Mouse (Mus musculus): Measurements from ENCODE around the gene Ubox5. TPM values are rescaled to one million over a fixed set of nuclear protein-coding genes. Genes with fewer than 3 reads are reported as not detected.

The Ubox5 gene
- polyA plus RNA-seq, 1 experiment from 2014 or later = 10.8 TPM

DNA sequence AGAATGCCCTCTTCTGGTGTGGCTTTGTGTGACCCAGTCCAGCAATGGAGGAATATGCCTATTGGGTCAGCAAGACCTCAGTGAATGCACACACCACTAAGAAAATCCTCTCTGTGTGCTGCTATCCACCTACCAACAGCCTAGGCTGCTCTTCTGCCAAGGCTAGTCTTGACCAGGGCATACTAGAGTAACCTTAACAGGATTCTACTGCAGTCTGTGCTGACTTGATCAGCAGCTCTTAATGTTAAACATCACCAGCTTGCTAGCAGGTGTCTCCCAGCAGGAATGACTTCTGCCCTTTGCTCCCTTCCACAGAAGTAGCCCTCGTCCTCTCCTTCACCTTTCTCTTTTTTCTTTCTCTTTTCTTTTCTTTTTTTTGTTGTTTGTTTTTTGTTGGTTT, 73.5 kb downstream of the Ubox5 start:
- 82% methylated on average over 1 of the region's 1 CpGs for WGBS

DNA sequence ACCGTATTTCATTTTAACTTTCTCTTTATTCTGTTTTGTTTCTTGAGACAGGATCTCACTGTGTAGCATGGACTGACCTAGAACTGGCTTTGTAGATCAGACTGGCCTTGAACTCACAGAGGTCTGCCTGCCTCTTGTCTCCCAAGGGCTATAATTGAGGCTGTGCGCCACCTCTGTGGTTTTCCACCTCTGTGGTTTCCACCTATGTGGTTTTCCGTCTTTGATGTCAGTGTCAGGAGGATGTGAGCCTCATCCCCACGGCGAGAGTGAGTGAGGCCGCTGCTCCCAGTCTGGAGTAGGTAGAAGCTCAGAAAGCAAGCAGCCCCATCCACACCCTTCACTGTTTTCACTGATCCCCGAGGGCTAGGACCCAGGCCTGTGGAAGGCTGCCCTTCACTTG, 75.0 kb downstream of the Ubox5 start:
- H3K4me3 ChIP-seq (ENCODE audit: low read length) = no peak overlapping the region
- no peak overlapping the region for H3K4me2 ChIP-seq (ENCODE audit: low read depth, low read length)
- no peaks in the 10 kb centered on the region for H3K27me3 ChIP-seq (ENCODE audit: control insufficient read depth, insufficient read depth, low read depth, low read length)
- no peak overlapping the region for H3K9ac ChIP-seq (ENCODE audit: low read length)
- WGBS = 89% methylated on average over 7 of the region's 7 CpGs
- H3K4me1 ChIP-seq (replicated peaks; ENCODE audit: control insufficient read depth, insufficient read depth, low read length) = no peaks in the 10 kb centered on the region
- no peak overlapping the region for H3K27ac ChIP-seq (ENCODE audit: low read length)
- no peak for ATAC-seq (ENCODE audit: low read depth)
- H3K36me3 ChIP-seq (ENCODE audit: control insufficient read depth, insufficient read depth, low read length) = peaks cover 13% of the 10 kb centered on the region
- H3K9me3 ChIP-seq (ENCODE audit: control insufficient read depth, low read length) = no peaks in the 10 kb centered on the region

More for the DNA sequence above, 73.5 kb downstream of the Ubox5 start:
- Histone ChIP-seq H3K9ac (ENCODE audit: low read length) (no peak overlapping the region), H3K9me3 (ENCODE audit: control insufficient read depth, low read length) (no peaks in the 10 kb centered on the region), H3K4me2 (ENCODE audit: low read depth, low read length) (no peak overlapping the region), H3K4me3 (ENCODE audit: low read length) (no peak overlapping the region), H3K36me3 (ENCODE audit: control insufficient read depth, insufficient read depth, low read length) (peaks cover 13% of the 10 kb centered on the region), H3K27me3 (ENCODE audit: control insufficient read depth, insufficient read depth, low read depth, low read length) (no peaks in the 10 kb centered on the region), H3K4me1 (replicated peaks; ENCODE audit: control insufficient read depth, insufficient read depth, low read length) (no peaks in the 10 kb centered on the region), H3K27ac (ENCODE audit: low read length) (no peak overlapping the region)
- no peak for ATAC-seq (ENCODE audit: low read depth)

DNA sequence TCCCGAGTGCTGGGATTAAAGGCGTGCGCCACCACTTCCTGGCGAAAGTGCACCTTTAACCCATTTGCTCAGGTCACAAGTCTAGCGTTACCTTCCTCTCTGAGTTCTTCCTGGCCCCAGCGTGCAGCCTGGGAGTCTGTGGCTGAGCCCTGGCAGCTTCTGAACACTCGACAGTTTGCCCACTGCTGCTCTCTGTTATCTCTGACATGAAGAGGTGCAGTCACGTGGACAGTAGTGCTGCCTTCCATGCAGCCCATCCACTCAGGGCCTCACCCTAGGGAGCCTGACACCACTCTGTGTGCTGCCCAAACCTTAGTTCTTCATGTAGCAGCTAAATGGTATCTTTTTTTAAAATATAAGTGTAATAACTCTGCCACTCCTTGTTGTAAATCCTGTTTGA, 82.9 kb downstream of the Ubox5 start:
- no peaks in the 10 kb centered on the region for H3K27me3 ChIP-seq (ENCODE audit: control insufficient read depth, insufficient read depth, low read depth, low read length)
- no peaks in the 10 kb centered on the region for H3K4me1 ChIP-seq (replicated peaks; ENCODE audit: control insufficient read depth, insufficient read depth, low read length)
- no peak overlapping the region for H3K27ac ChIP-seq (ENCODE audit: low read length)
- H3K9ac ChIP-seq (ENCODE audit: low read length) = no peak overlapping the region
- 84% methylated on average over 8 of the region's 8 CpGs for WGBS
- no peak overlapping the region for H3K4me2 ChIP-seq (ENCODE audit: low read depth, low read length)
- H3K9me3 ChIP-seq (ENCODE audit: control insufficient read depth, low read length) = no peaks in the 10 kb centered on the region
- peaks cover 27% of the 10 kb centered on the region for H3K36me3 ChIP-seq (ENCODE audit: control insufficient read depth, insufficient read depth, low read length)
- H3K4me3 ChIP-seq (ENCODE audit: low read length) = no peak overlapping the region
- no peak for ATAC-seq (ENCODE audit: low read depth)

DNA sequence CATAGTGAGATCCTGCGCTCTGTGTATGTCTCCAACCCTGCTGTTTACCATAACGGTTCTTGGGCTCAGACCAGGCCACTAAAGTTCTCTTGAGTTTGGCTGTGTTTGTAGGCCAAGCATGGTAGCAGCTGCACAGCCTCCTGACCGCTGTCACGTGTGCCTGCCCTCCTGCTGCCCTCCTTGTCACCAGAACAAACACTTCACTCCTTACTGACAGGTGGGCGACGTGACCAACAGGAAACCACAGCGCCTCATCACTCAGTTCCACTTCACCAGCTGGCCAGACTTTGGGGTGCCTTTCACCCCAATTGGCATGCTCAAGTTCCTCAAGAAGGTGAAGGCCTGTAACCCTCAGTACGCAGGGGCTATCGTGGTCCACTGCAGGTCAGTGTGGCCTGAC, 89.6 kb downstream of the Ubox5 start:
- Histone ChIP-seq H3K9ac (ENCODE audit: low read length) (no peak overlapping the region), H3K27ac (ENCODE audit: low read length) (no peak overlapping the region), H3K4me1 (replicated peaks; ENCODE audit: control insufficient read depth, insufficient read depth, low read length) (peaks cover 7% of the 10 kb centered on the region; the same call in 1 of the 2 replicates), H3K36me3 (ENCODE audit: control insufficient read depth, insufficient read depth, low read length) (peaks cover 23% of the 10 kb centered on the region), H3K9me3 (ENCODE audit: control insufficient read depth, low read length) (no peaks in the 10 kb centered on the region), H3K4me2 (ENCODE audit: low read depth, low read length) (no peak overlapping the region), H3K27me3 (ENCODE audit: control insufficient read depth, insufficient read depth, low read depth, low read length) (no peaks in the 10 kb centered on the region), H3K4me3 (ENCODE audit: low read length) (no peak overlapping the region)
- WGBS = 56% methylated on average over 9 of the region's 9 CpGs
- no peak for ATAC-seq (ENCODE audit: low read depth)

Other genes starting within 250 kb of the Ubox5 start
- gene Cpxm1, start 232.5 kb downstream of the Ubox5 start, polyA plus RNA-seq (2015; fragmentation: Nextera tagmentation; extraction: Ambion mirVana) = 62.2 and 65.8 TPM in 2 replicates
- gene Gm28372, start 224.8 kb downstream of the Ubox5 start, polyA plus RNA-seq (2015; fragmentation: Nextera tagmentation; extraction: Ambion mirVana) = not detected in 2 replicates
- gene 1700020A23Rik, start 224.8 kb downstream of the Ubox5 start, polyA plus RNA-seq (2015; fragmentation: Nextera tagmentation; extraction: Ambion mirVana) = 0.31 TPM in 1 of 2 replicates, not detected in the other
- gene Tmem239, start 223.6 kb downstream of the Ubox5 start, polyA plus RNA-seq (2015; fragmentation: Nextera tagmentation; extraction: Ambion mirVana) = not detected in 2 replicates
- gene Vps16, start 205.7 kb downstream of the Ubox5 start, polyA plus RNA-seq (2015; fragmentation: Nextera tagmentation; extraction: Ambion mirVana) = 84.3 and 84.5 TPM in 2 replicates
- gene Pced1a, start 205.3 kb downstream of the Ubox5 start, polyA plus RNA-seq (2015; fragmentation: Nextera tagmentation; extraction: Ambion mirVana) = 14.4 TPM in 2 replicates
- gene Ptpra, start 179.8 kb downstream of the Ubox5 start, polyA plus RNA-seq (2015; fragmentation: Nextera tagmentation; extraction: Ambion mirVana) = 68.0 and 68.3 TPM in 2 replicates
- gene Mrps26, start 66.3 kb downstream of the Ubox5 start, polyA plus RNA-seq (2015; fragmentation: Nextera tagmentation; extraction: Ambion mirVana) = 71.8 and 78.7 TPM in 2 replicates
- not detected in 2 replicates for gene Oxt, start 53.9 kb downstream of the Ubox5 start, polyA plus RNA-seq (2015; fragmentation: Nextera tagmentation; extraction: Ambion mirVana)
- gene Avp, start 47.5 kb downstream of the Ubox5 start, polyA plus RNA-seq (2015; fragmentation: Nextera tagmentation; extraction: Ambion mirVana) = not detected in 2 replicates
- 15.4 and 16.6 TPM in 2 replicates for gene Fastkd5, start within 50 bp of the Ubox5 start, polyA plus RNA-seq (2015; fragmentation: Nextera tagmentation; extraction: Ambion mirVana)
- 2.6 and 3.1 TPM in 2 replicates for gene Lzts3, start 12.8 kb upstream of the Ubox5 start, polyA plus RNA-seq (2015; fragmentation: Nextera tagmentation; extraction: Ambion mirVana)
- gene Ddrgk1, start 34.6 kb upstream of the Ubox5 start, polyA plus RNA-seq (2015; fragmentation: Nextera tagmentation; extraction: Ambion mirVana) = 64.9 and 65.7 TPM in 2 replicates
- gene Itpa, start 37.6 kb upstream of the Ubox5 start, polyA plus RNA-seq (2015; fragmentation: Nextera tagmentation; extraction: Ambion mirVana) = 91.6 and 95.9 TPM in 2 replicates
- gene Slc4a11, start 67.5 kb upstream of the Ubox5 start, polyA plus RNA-seq (2015; fragmentation: Nextera tagmentation; extraction: Ambion mirVana) = 0.53 and 0.88 TPM in 2 replicates

Measured in lung, embryonic 16.5 days (tissue).